Mouse (Mus musculus) CH12.LX (cell line): ENCODE results near the gene Pla2g12b. TPM values are rescaled to one million over a fixed set of nuclear protein-coding genes. Genes with fewer than 3 reads are reported as not detected.

ENCODE experiments used
- DNase-seq: peaks from one replicate; pipeline ENCODE4 v3.0.0-alpha.2; 2013; ENCODE audit errors: extremely low read depth
- H3K27ac ChIP-seq: 2 replicates; pipeline ENCODE4 v1.5.1; 2012; ENCODE audit warnings: low read depth, mild to moderate bottlenecking, control low read depth, moderate library complexity; ENCODE audit not compliant: insufficient read depth
- H3K27me3 ChIP-seq: replicated peaks from 2 replicates; pipeline ENCODE3; 2012; ENCODE audit warnings: inconsistent platforms
- H3K36me3 ChIP-seq, 2 experiments: replicated peaks in 1 of 2; 2 replicates each; pipeline versions ENCODE3 to v1.6.1; 2012; ENCODE audit warnings: inconsistent platforms in 1 of 2, low read length in 1 of 2, mild to moderate bottlenecking in 1 of 2, mixed read lengths in 1 of 2, moderate library complexity in 1 of 2; ENCODE audit not compliant: control insufficient read depth in 1 of 2, insufficient read depth in 1 of 2
- H3K4me1 ChIP-seq, 2 experiments: 2 replicates each; pipeline ENCODE4 v1.6.1; 2012; ENCODE audit warnings: inconsistent platforms in 1 of 2, moderate library complexity in 1 of 2; ENCODE audit not compliant: insufficient read depth in 2 of 2, control insufficient read depth in 1 of 2
- H3K4me2 ChIP-seq: 2 replicates; pipeline ENCODE4 v1.6.1; 2012; ENCODE audit warnings: low read depth, mild to moderate bottlenecking, control low read depth; ENCODE audit not compliant: poor library complexity, insufficient read depth, severe bottlenecking
- H3K4me3 ChIP-seq, 3 experiments: fragments of 150-350 bp in 1 of 3; sonication (generic) in 1 of 3; replicated peaks in 1 of 3; 2 replicates each; pipeline versions ENCODE3 to v1.5.1; 2011 to 2012; ENCODE audit warnings: low read depth in 2 of 3, low read length in 2 of 3, mild to moderate bottlenecking in 2 of 3, moderate library complexity in 2 of 3, control low read depth in 1 of 3, improper control_type of control experiment in 1 of 3, inconsistent platforms in 1 of 3, mixed read lengths in 1 of 3; ENCODE audit not compliant: poor library complexity in 1 of 3
- H3K79me2 ChIP-seq: replicated peaks from 2 replicates; pipeline ENCODE4 v1.6.1; 2012; ENCODE audit warnings: mild to moderate bottlenecking, moderate library complexity; ENCODE audit not compliant: control insufficient read depth, poor library complexity, insufficient read depth, severe bottlenecking; ENCODE audit errors: extremely low read depth
- H3K9ac ChIP-seq: 2 replicates; pipeline ENCODE4 v1.6.1; 2012; ENCODE audit warnings: low read depth, mild to moderate bottlenecking, control low read depth, moderate library complexity; ENCODE audit not compliant: insufficient read depth
- H3K9me3 ChIP-seq: replicated peaks from 2 replicates; pipeline ENCODE3; 2012; ENCODE audit warnings: low read length, inconsistent platforms, mixed read lengths
- BHLHE40 ChIP-seq: IDR thresholded peaks from 2 replicates; pipeline ENCODE4 v1.6.1; 2011; ENCODE audit warnings: mild to moderate bottlenecking, low read depth, low read length, improper control_type of control experiment
- CHD1 ChIP-seq: IDR thresholded peaks from 2 replicates; pipeline ENCODE4 v1.6.1; 2012; ENCODE audit warnings: low read depth, low read length, improper control_type of control experiment, inconsistent platforms
- CTCF ChIP-seq, 2 experiments: IDR thresholded peaks in 1 of 2; conservative IDR thresholded peaks in 1 of 2; 2 replicates each; pipeline ENCODE4 v1.5.1; 2011 to 2012; ENCODE audit warnings: low read depth in 2 of 2, low read length in 2 of 2, improper control_type of control experiment in 1 of 2, inconsistent platforms in 1 of 2, mild to moderate bottlenecking in 1 of 2, moderate library complexity in 1 of 2
- E2F4 ChIP-seq: IDR thresholded peaks from 2 replicates; pipeline ENCODE4 v1.6.1; 2011; ENCODE audit warnings: low read depth, low read length, improper control_type of control experiment; ENCODE audit not compliant: insufficient replicate concordance
- ELF1 ChIP-seq: IDR thresholded peaks from 2 replicates; pipeline ENCODE4 v1.6.1; 2014; ENCODE audit warnings: low read depth, mild to moderate bottlenecking, inconsistent platforms, low read length, improper control_type of control experiment
- EP300 ChIP-seq: IDR thresholded peaks from 2 replicates; pipeline ENCODE4 v1.6.1; 2011; ENCODE audit warnings: low read length, improper control_type of control experiment
- ETS1 ChIP-seq: conservative IDR thresholded peaks from 2 replicates; pipeline ENCODE4 v1.6.1; 2012; ENCODE audit warnings: low read depth, mild to moderate bottlenecking, inconsistent platforms, low read length, improper control_type of control experiment, moderate library complexity
- GABPA ChIP-seq: IDR thresholded peaks from 2 replicates; pipeline ENCODE4 v1.6.1; 2012; ENCODE audit warnings: low read depth, low read length, improper control_type of control experiment, inconsistent platforms; ENCODE audit not compliant: insufficient replicate concordance
- HCFC1 ChIP-seq: IDR thresholded peaks from 2 replicates; pipeline ENCODE4 v1.6.1; 2012; ENCODE audit warnings: low read depth, mild to moderate bottlenecking, inconsistent platforms, low read length, improper control_type of control experiment
- JUN ChIP-seq: IDR thresholded peaks from 2 replicates; pipeline ENCODE4 v1.6.1; 2011; ENCODE audit warnings: low read depth, mild to moderate bottlenecking, low read length, improper control_type of control experiment, moderate library complexity; ENCODE audit not compliant: insufficient read depth
- KAT2A ChIP-seq: IDR thresholded peaks from 2 replicates; pipeline ENCODE4 v1.6.1; 2012; ENCODE audit warnings: low read length, improper control_type of control experiment, inconsistent platforms; ENCODE audit not compliant: insufficient replicate concordance
- MAFK ChIP-seq: IDR thresholded peaks from 2 replicates; pipeline ENCODE4 v1.6.1; 2011; ENCODE audit warnings: low read length, improper control_type of control experiment; ENCODE audit not compliant: insufficient replicate concordance
- MAX ChIP-seq: IDR thresholded peaks from 2 replicates; pipeline ENCODE4 v1.6.1; 2011; ENCODE audit warnings: low read length, improper control_type of control experiment
- MEF2A ChIP-seq: IDR thresholded peaks from 2 replicates; pipeline ENCODE4 v1.6.1; 2014; ENCODE audit warnings: low read depth, mild to moderate bottlenecking, inconsistent platforms, low read length, improper control_type of control experiment, borderline replicate concordance
- MXI1 ChIP-seq: IDR thresholded peaks from 2 replicates; pipeline ENCODE4 v1.6.1; 2011; ENCODE audit warnings: mild to moderate bottlenecking, low read depth, low read length, improper control_type of control experiment
- MYC ChIP-seq: IDR thresholded peaks from 2 replicates; pipeline ENCODE4 v1.6.1; 2011; ENCODE audit warnings: low read depth, mild to moderate bottlenecking, improper control_type of control experiment, low read length
- NRF1 ChIP-seq: IDR thresholded peaks from 2 replicates; pipeline ENCODE4 v1.6.1; 2014; ENCODE audit warnings: low read depth, mild to moderate bottlenecking, inconsistent platforms, low read length, improper control_type of control experiment, moderate library complexity
- PAX5 ChIP-seq: IDR thresholded peaks from 2 replicates; pipeline ENCODE4 v1.6.1; 2012; ENCODE audit warnings: low read length, inconsistent platforms, mixed read lengths
- POLR2A ChIP-seq: IDR thresholded peaks from 2 replicates; pipeline ENCODE4 v1.6.1; 2011; ENCODE audit warnings: low read depth, mild to moderate bottlenecking, improper control_type of control experiment, low read length
- POLR2AphosphoS2 ChIP-seq: IDR thresholded peaks from 2 replicates; pipeline ENCODE4 v1.6.1; 2011; ENCODE audit warnings: low read depth, low read length, improper control_type of control experiment
- RAD21 ChIP-seq: IDR thresholded peaks from 2 replicates; pipeline ENCODE4 v1.6.1; 2011; ENCODE audit warnings: low read depth, mild to moderate bottlenecking, low read length, improper control_type of control experiment, moderate library complexity
- SIN3A ChIP-seq: IDR thresholded peaks from 2 replicates; pipeline ENCODE4 v1.6.1; 2012; ENCODE audit warnings: low read length, improper control_type of control experiment, inconsistent platforms
- TCF12 ChIP-seq: IDR thresholded peaks from 2 replicates; pipeline ENCODE4 v1.6.1; 2014; ENCODE audit warnings: low read depth, mild to moderate bottlenecking, inconsistent platforms, low read length, improper control_type of control experiment
- UBTF ChIP-seq: IDR thresholded peaks from 2 replicates; pipeline ENCODE4 v1.6.1; 2012; ENCODE audit warnings: low read depth, mild to moderate bottlenecking, inconsistent platforms, low read length, improper control_type of control experiment, moderate library complexity
- USF2 ChIP-seq: conservative IDR thresholded peaks from 2 replicates; pipeline ENCODE4 v1.6.1; 2011; ENCODE audit warnings: low read depth, low read length, improper control_type of control experiment
- ZC3H11A ChIP-seq: IDR thresholded peaks from 2 replicates; pipeline ENCODE4 v1.6.1; 2012; ENCODE audit warnings: low read depth, mild to moderate bottlenecking, inconsistent platforms, low read length, improper control_type of control experiment
- ZMIZ1 ChIP-seq: IDR thresholded peaks from 2 replicates; pipeline ENCODE4 v1.6.1; 2012; ENCODE audit warnings: low read depth, mild to moderate bottlenecking, inconsistent platforms, low read length, improper control_type of control experiment
- ZNF384 ChIP-seq: IDR thresholded peaks from 2 replicates; pipeline ENCODE4 v1.6.1; 2012; ENCODE audit warnings: low read depth, low read length, improper control_type of control experiment, inconsistent platforms
- dilution Hi-C: fragments of 300-500 bp; cut with MboI; formaldehyde crosslinking; loops from 2 replicates; pipeline ENCODE4 v1.14.3; 2020; ENCODE audit warnings: low sequenced_read_pairs; ENCODE audit not compliant: extremely low pct_unique_long_range_greater_than_20kb, extremely low pct_ligation_motif_present
- in situ Hi-C: fragments of 300-500 bp; cut with MboI; formaldehyde crosslinking; loops from 3 replicates; pipeline ENCODE4 v1.14.3; 2019; ENCODE audit warnings: low sequenced_read_pairs, low pct_ligation_motif_present, low pct_unique_long_range_greater_than_20kb, mixed read lengths
- polyA plus RNA-seq: library from polyadenylated mRNA; unstranded; fragments of >175 nt; gene quantifications from 2 replicates; pipeline ENCODE4 v1.2.1, GENCODE M21; 2012; ENCODE audit warnings: low read depth; ENCODE audit not compliant: insufficient read length
- total RNA-seq, 2 experiments: library from RNA; depleted of rRNA; stranded (reverse); fragments of 300-350 nt in 1 of 2; fragments of >200 nt in 1 of 2; gene quantifications; 2 replicates each; pipeline ENCODE4 v1.2.3; 2012 to 2014

The Pla2g12b gene
- total and polyA plus RNA-seq, 3 experiments = not detected

GRCm38 (mm10) chr10:59444635-59445034, 41.2 kb downstream of the Pla2g12b start:
- Histone ChIP-seq H3K36me3 (peaks cover 0 to 1% of the 10 kb centered on the region in 2 experiments), H3K9me3 (no peaks in the 10 kb centered on the region), H3K4me2 (no peak overlapping the region), H3K79me2 (no peaks in the 10 kb centered on the region), H3K4me3 (no peak overlapping the region), H3K4me1 (peaks cover 2 to 3% of the 10 kb centered on the region in 2 experiments; a peak in 1 of 4 replicates), H3K27ac (no peak overlapping the region), H3K9ac (no peak overlapping the region), H3K27me3 (no peaks in the 10 kb centered on the region)
- dilution Hi-C loops (no loop called here), in situ Hi-C loops (no loop called here)
- TF ChIP-seq MAFK = no peak
- no peak for TF ChIP-seq BHLHE40
- TF ChIP-seq ELF1 = no peak
- TF ChIP-seq KAT2A = no peak
- TF ChIP-seq SIN3A = no peak
- TF ChIP-seq ZC3H11A = no peak
- no peak for TF ChIP-seq POLR2A
- TF ChIP-seq ZMIZ1 = no peak
- no peak for TF ChIP-seq CTCF (conservative IDR thresholded peaks at IDR 0.05 in 1 of 2, IDR thresholded peaks at IDR 0.05 in 1 of 2; ENCODE audit: low read depth in 2 of 2, low read length in 2 of 2)
- no peak for TF ChIP-seq HCFC1
- no peak for TF ChIP-seq UBTF
- no peak for TF ChIP-seq MYC
- TF ChIP-seq JUN = no peak
- TF ChIP-seq USF2 = no peak
- TF ChIP-seq TCF12 = no peak
- DNase-seq = no peak

GRCm38 (mm10) chr10:59446911-59447437, 43.5 kb downstream of the Pla2g12b start:
- peaks cover 2 to 3% of the 10 kb centered on the region in 2 experiments; a peak in 1 of 4 replicates for H3K4me1 ChIP-seq
- TF ChIP-seq PAX5 (no peak), MAX (no peak), JUN (no peak), RAD21 (no peak), GABPA (no peak), CHD1 (no peak), CTCF (conservative IDR thresholded peaks at IDR 0.05 in 1 of 2, IDR thresholded peaks at IDR 0.05 in 1 of 2; ENCODE audit: low read depth in 2 of 2, low read length in 2 of 2) (no peak), MXI1 (no peak), ZC3H11A (no peak), ZNF384 (no peak), E2F4 (no peak), EP300 (no peak), ETS1 (no peak), NRF1 (no peak), KAT2A (no peak), MEF2A (no peak), USF2 (no peak), POLR2AphosphoS2 (no peak), UBTF (no peak)
- H3K27me3 ChIP-seq = no peaks in the 10 kb centered on the region
- H3K4me2 ChIP-seq = no peak overlapping the region
- peaks cover 0 to 9% of the 10 kb centered on the region in 2 experiments for H3K36me3 ChIP-seq
- H3K4me3 ChIP-seq = no peak overlapping the region
- H3K9me3 ChIP-seq = no peaks in the 10 kb centered on the region
- no peak for DNase-seq
- H3K9ac ChIP-seq = no peak overlapping the region
- in situ Hi-C loops = no loop called here
- dilution Hi-C loops = no loop called here
- no peaks in the 10 kb centered on the region for H3K79me2 ChIP-seq
- no peak overlapping the region for H3K27ac ChIP-seq
